Mouse (Mus musculus): ENCODE measurements around the gene Nfkbia. TPM values are rescaled to one million over a fixed set of nuclear protein-coding genes. Genes with fewer than 3 reads are reported as not detected.
A peak's percentile ranks its signal among the peaks of the same experiment; 100 is the strongest.

Gene Nfkbia
- polyA plus RNA-seq, 1 experiment from 2014 or later = 51.4 TPM

GRCm38 (mm10) chr12:55446746-55447395, 45.6 kb downstream of the Nfkbia start:
- no peaks in the 10 kb centered on the region for H3K27me3 ChIP-seq
- H3K36me3 ChIP-seq = no peaks in the 10 kb centered on the region
- no peak overlapping the region for H3K9ac ChIP-seq
- no peak overlapping the region for H3K4me2 ChIP-seq
- no peak overlapping the region for H3K4me3 ChIP-seq
- no peaks in the 10 kb centered on the region for H3K9me3 ChIP-seq
- ATAC-seq (ENCODE audit: low read depth) = peak; percentile 93
- H3K4me1 ChIP-seq (replicated peaks) = peaks cover 36% of the 10 kb centered on the region
- WGBS = 31% methylated on average over 13 of the region's 13 CpGs
- peak overlapping the region; percentile 89 for H3K27ac ChIP-seq (replicated peaks)

GRCm38 (mm10) chr12:55446366-55446745, 46.1 kb downstream of the Nfkbia start:
- H3K27me3 ChIP-seq = no peaks in the 10 kb centered on the region
- H3K4me2 ChIP-seq = no peak overlapping the region
- H3K4me1 ChIP-seq (replicated peaks) = peaks cover 36% of the 10 kb centered on the region
- H3K9ac ChIP-seq = no peak overlapping the region
- ATAC-seq (ENCODE audit: low read depth) = peak; percentile 48
- no peak overlapping the region for H3K4me3 ChIP-seq
- WGBS = 88% methylated on average over 4 of the region's 4 CpGs
- H3K9me3 ChIP-seq = no peaks in the 10 kb centered on the region
- peak overlapping the region; percentile 89 for H3K27ac ChIP-seq (replicated peaks)
- H3K36me3 ChIP-seq = no peaks in the 10 kb centered on the region

- Histone ChIP-seq H3K4me1 (replicated peaks) (peaks cover 36% of the 10 kb centered on the region), H3K9ac (no peak overlapping the region), H3K4me3 (no peak overlapping the region), H3K27ac (replicated peaks) (no peak overlapping the region), H3K4me2 (no peak overlapping the region), H3K9me3 (no peaks in the 10 kb centered on the region), H3K36me3 (no peaks in the 10 kb centered on the region), H3K27me3 (no peaks in the 10 kb centered on the region)
- 83% methylated on average over 4 of the region's 4 CpGs for WGBS
- no peak for ATAC-seq (ENCODE audit: low read depth)
Observed at GRCm38 (mm10) chr12:55445583-55445982, 46.9 kb downstream of the Nfkbia start.

GRCm38 (mm10) chr12:55444031-55444451, 48.4 kb downstream of the Nfkbia start:
- Histone ChIP-seq H3K36me3 (no peaks in the 10 kb centered on the region), H3K4me3 (no peak overlapping the region), H3K9me3 (no peaks in the 10 kb centered on the region), H3K27me3 (no peaks in the 10 kb centered on the region), H3K4me1 (replicated peaks) (peaks cover 31% of the 10 kb centered on the region), H3K4me2 (no peak overlapping the region), H3K9ac (no peak overlapping the region), H3K27ac (replicated peaks) (no peak overlapping the region)
- ATAC-seq (ENCODE audit: low read depth) = no peak
- WGBS = 87% methylated on average over 4 of the region's 4 CpGs

GRCm38 (mm10) chr12:55442861-55443850, 49.3 kb downstream of the Nfkbia start:
- Histone ChIP-seq H3K4me3 (no peak overlapping the region), H3K4me2 (no peak overlapping the region), H3K27me3 (no peaks in the 10 kb centered on the region), H3K4me1 (replicated peaks) (peaks cover 40% of the 10 kb centered on the region), H3K9ac (no peak overlapping the region; the same call in 1 of the 2 replicates), H3K27ac (replicated peaks) (peak overlapping the region; percentile 43), H3K36me3 (no peaks in the 10 kb centered on the region), H3K9me3 (no peaks in the 10 kb centered on the region)
- no peak for ATAC-seq (ENCODE audit: low read depth)
- WGBS = 67% methylated on average over 9 of the region's 9 CpGs

GRCm38 (mm10) chr12:55442245-55442644, 50.2 kb downstream of the Nfkbia start:
- no peaks in the 10 kb centered on the region for H3K9me3 ChIP-seq
- H3K9ac ChIP-seq = no peak overlapping the region
- H3K4me1 ChIP-seq (replicated peaks) = peaks cover 37% of the 10 kb centered on the region
- H3K4me2 ChIP-seq = no peak overlapping the region
- no peak for ATAC-seq (ENCODE audit: low read depth)
- H3K36me3 ChIP-seq = no peaks in the 10 kb centered on the region
- H3K27me3 ChIP-seq = no peaks in the 10 kb centered on the region
- 96% methylated on average over 1 of the region's 1 CpGs for WGBS
- H3K27ac ChIP-seq (replicated peaks) = no peak overlapping the region
- no peak overlapping the region for H3K4me3 ChIP-seq

- H3K27ac ChIP-seq (replicated peaks) = no peak overlapping the region
- peaks cover 22% of the 10 kb centered on the region for H3K4me1 ChIP-seq (replicated peaks)
- no peak for ATAC-seq (ENCODE audit: low read depth)
- no peak overlapping the region for H3K4me3 ChIP-seq
- no peaks in the 10 kb centered on the region for H3K36me3 ChIP-seq
- no peaks in the 10 kb centered on the region for H3K9me3 ChIP-seq
- H3K27me3 ChIP-seq = no peaks in the 10 kb centered on the region
- 78% methylated on average over 5 of the region's 5 CpGs for WGBS
- no peak overlapping the region for H3K9ac ChIP-seq
- H3K4me2 ChIP-seq = no peak overlapping the region
Observed at GRCm38 (mm10) chr12:55440416-55440815, 52.0 kb downstream of the Nfkbia start.

Other genes starting within 250 kb of the Nfkbia start
- gene 1110008L16Rik, start 193.1 kb downstream of the Nfkbia start, polyA plus RNA-seq (2015; fragmentation: Nextera tagmentation; extraction: Ambion mirVana) = 9.7 and 11.8 TPM in 2 replicates
- gene Ppp2r3c, start 189.6 kb downstream of the Nfkbia start, polyA plus RNA-seq (2015; fragmentation: Nextera tagmentation; extraction: Ambion mirVana) = 25.6 and 27.2 TPM in 2 replicates
- gene Psma6, start 108.4 kb downstream of the Nfkbia start, polyA plus RNA-seq (2015; fragmentation: Nextera tagmentation; extraction: Ambion mirVana) = 446 and 454 TPM in 2 replicates
- gene Aldoart2, start 72.6 kb upstream of the Nfkbia start, polyA plus RNA-seq (2015; fragmentation: Nextera tagmentation; extraction: Ambion mirVana) = 0.15 TPM in 1 of 2 replicates, not detected in the other
- 1.2 and 1.6 TPM in 2 replicates for gene Insm2, start 106.8 kb upstream of the Nfkbia start, polyA plus RNA-seq (2015; fragmentation: Nextera tagmentation; extraction: Ambion mirVana)